Mouse (Mus musculus) monocyte, adult 2 months (primary cell): Measurements from ENCODE around the gene Gm572.

ENCODE experiments used
- DNase-seq, 2 experiments: peaks; one replicate each; pipeline ENCODE4 v3.0.0; 2022; ENCODE audit warnings: low spot score in 2 of 2, low read depth in 1 of 2

Gm572 gene

DNA sequence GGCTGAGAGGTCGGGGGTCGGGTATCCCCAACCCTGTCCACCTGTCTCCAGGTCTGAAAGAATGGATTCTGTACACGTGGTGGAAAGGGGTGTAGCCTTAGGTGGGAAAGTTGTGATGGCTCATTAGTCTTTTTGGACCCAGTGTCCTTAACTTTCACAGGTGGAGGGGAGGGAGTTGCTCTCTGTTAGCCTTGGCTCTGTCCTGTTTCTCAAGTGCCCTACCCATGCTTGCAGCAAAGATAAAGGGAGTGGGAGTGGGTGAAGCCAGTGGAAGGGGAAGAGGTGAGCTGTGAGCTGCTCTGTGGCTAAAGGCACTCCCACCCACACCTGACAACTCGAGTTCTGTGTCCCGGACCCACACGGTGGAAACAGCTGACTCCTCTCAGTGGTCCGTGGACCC is 20.2 kb downstream of the Gm572 start:
- DNase-seq: no peak

DNA sequence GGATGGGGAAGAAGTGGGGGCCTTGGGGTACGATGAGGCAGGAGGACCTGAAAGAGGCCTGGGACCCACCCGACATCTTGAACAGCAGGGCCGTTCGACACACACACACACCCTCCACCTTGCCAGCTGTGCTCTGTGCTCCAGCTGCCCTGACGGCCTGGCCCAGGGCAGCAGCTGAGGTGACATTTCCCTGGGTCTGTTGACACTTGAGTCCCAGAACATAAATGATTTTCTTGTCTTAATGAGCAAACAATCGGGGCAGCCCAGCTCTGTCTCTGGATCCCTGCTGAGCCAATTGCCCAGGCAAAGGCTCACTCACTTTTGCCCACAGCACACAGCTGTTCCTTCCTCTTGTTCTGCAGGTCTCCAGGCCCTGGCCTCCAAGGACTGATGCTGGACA is 20.9 kb downstream of the Gm572 start:
- DNase-seq: no peak

DNA sequence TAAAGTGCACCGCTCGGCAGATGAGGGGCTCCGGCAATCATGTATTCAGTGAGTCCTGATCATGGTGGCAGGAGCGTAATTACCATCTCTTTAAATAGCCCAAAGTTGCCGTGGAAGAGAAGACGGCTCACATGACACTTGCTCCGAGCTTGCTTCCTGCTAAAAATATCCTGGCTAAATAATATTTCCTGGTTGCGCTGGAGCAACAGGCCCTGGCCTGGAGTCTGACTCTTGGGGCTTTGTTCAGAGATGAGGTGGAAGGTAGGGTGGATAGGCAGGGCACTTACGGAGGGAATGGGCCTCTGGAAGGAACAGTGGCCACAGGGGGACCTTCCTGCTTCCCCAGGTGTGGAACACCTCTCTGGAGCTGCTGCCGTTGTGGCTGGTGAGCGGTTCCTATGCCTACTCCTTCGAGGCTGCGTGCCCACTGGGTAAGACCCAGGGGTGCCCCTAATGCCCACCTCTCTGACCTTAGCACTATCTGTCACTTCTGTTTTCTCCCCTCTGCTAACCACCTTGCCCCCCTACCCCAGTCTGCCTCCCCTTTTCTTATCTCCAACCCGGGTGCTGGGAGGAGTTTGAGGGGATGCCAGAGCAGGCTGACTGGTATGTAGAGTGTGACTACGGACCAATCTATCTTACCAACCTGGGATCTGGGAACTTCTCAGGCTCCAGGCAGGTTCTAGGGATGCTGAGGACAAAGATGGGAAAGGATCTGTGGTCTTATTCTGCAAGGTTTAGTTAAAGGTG is 24.1 kb downstream of the Gm572 start:
- DNase-seq: no peak

DNA sequence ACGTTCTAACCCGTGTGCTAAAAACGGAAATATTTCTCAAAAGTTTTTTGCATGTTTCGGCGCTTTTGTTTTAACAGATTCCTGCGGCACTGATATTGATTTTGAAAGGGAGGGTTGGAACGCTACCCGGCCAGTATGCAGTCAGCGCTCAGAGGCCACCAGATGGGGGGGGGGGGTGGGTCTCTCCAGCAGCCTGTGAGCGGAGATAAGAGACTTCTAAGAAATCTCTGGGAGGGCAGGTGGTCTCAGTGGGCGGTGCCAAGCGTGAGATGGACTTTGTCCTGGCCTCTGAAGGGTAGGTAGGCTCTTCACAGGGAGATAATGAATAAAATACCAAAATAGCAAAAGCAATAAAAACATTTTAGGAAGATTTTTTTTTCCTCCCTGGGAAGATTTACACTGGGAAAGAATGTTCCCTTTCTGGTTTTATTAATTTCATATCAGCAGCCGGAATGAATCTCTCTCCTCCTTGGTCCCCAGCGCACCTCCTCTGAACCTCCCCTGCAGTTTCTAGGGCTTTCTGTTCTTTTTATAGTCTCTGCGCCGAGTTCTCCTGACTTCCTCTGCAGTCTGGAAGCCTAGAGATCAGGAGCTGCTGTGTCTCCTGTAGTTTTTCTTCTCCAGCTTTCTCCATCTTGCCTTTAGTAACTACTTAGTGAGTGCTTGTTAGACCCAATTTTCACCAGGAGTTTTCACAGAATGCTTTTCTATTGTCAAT is 28.3 kb downstream of the Gm572 start:
- no peak for DNase-seq

DNA sequence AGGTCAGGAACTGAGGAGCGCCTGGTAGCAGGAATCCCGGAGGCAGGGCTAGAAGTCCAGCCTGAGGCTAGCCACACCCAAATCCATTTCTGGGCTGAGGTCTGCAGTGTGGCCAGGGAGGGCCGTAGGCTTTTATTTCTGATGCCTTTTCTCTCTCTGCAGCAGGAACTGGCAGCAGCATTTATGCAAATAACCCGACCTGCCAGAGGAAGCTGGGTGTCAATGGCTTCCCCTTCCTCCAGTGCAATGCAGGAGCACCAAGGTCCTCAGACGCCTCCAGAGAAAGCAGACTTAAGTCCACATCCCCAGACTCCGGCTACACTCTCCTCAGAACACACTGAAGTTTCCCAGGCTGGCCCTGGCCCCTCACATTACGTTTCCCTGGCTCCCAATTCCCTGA is 31.9 kb downstream of the Gm572 start:
- no peak for DNase-seq

DNA sequence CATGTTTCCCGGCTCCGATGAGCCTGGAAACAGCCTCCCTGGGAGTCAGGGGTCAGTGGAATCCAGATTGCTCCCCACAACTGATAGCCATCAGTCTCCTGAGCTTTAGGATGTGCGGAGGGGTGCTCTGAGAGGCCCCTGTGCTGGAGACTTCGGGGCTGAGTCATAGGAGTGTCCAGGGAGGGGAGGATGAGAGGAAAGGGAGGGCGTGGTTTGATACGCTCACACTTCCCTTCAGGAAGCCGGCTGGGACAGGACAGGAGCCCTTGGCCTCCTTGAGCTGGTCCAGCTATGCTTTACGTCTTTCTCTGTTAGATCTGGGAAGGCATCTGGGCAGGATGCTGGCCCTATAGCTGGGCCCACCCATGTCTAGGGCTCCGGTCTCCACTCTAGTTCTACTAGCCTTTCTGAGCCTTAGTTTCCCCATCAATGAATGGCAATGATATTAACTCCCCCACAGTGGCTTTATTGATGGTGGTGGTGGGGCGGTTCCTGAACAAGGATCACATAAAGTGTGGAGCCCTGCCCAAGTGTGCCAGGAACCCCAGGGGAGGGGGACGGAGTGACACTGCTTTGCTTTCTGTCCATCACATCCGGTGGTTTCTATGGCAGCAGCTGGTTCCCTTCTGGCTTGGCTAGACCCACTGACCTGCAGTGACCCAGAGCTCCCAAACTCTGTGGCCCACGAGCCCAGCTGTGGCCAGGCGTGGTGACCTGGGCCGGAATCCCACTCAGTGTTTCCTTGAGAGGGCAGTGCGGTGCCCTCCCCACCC is 33.3 kb downstream of the Gm572 start:
- DNase-seq: no peak

DNA sequence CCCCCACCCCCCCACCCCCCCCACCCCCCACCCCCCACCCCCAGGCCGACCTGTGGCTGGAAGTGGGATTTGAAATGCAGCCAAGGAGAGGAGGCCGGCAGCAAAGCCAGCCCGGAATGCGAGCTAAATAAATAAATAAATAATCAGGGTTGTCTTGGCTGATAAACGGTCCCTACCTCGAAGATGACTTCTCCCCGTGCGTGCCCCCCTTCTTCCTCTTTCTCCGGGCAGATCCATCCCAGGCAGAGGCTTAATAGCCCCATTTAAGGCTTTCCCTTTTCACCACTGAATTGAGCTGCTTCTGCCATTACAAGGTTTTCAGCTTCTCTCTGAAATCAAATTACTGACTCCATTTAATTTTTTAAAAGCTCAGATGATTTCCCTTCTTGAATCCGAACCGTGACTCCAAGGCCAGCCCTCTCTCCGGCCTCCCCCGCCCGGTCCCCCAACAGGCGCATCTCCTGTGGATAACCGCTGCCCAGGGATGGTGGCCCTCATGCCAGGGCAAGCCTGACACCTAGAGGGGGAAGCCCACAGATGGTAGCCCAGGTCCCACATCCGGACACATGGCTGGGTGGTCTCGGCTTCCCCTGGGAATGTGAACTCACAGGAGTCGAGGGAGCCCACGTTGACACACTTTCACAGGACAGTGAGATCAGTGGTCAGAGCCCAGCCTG is 34.0 kb downstream of the Gm572 start:
- no peak for DNase-seq

DNA sequence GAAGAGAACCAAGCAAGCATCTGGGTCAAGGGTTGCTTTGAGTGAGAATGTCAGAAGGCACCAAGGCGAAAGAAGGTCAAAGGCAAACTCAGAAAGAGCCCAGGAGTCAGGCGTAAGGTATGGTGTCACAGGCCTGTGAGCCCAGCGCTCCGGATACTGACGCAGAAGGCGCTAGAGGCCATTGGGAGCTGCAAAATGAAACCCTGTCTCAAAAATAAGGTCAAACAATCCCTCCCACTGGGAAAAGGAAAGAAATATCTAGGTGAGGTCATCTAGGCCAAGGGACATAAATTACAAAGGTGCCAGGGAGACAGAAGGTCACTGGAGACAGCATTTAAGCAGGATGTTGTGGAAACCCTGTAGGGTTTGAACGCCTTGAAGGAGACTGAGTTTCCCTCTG is 35.0 kb downstream of the Gm572 start:
- no peak for DNase-seq

DNA sequence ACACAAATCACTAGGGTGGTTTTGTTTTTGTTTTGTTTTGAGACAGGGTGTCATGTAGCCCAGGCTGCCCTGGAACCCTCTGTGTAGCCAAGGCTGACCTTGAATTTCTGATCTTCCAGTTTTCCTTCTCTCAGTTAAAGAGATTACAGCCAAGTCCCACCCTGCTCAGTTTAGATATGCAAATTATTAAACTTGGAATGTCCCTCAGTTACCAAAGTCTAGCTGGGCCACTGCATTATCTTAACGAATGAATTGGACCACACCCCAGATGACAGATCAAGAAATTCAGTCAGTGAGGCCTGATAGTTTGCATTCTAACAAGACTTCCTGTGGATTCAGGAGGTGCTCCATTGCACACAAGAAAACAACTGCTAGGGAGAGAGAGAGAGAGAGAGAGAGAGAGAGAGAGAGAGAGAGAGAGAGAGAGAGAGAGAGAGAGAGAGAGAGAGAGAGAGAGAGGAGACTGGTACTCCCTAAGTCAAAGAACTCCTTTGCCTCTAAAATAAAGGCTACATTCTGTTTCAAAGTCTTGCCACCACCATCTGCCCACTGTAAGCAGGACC is 37.5 kb downstream of the Gm572 start:
- no peak for DNase-seq

DNA sequence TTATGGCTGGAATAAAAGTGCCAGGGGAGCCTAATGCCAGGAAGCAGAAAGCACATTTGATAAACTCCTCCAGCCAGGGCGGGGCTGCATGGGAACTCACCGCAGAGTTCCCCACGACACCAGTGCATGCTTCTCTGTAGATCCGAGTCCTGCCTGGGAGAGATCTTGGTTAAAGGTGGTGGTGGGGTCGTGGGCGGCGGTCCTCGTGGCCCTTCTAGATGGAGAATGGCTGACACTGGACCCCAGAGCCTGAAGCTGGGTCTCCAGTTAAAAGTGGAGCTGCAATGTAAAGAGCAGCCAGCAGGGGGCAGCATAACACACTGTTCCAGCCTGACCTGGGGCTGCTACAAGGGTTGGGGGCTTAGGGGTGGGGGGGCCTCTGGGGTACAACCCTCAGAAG is 38.3 kb downstream of the Gm572 start:
- DNase-seq: no peak

DNA sequence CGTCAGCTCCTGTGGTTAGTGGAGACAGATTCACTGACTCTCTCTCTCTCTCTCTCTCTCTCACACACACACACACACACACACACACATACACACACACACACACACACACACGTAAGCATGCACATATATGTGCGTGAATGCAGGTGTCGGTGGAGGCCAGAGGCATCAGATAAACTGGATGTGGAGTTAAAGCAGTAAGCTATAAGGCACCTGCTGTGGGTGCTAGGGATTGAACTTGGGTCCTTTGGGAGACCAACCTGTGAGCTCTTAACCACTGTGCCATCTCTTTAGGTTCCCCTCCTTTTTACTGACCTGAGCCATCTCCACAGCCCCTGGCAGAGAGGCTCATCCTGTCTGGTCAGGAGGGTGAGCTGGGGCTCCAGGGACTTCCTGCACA is 39.8 kb downstream of the Gm572 start:
- DNase-seq: no peak

DNA sequence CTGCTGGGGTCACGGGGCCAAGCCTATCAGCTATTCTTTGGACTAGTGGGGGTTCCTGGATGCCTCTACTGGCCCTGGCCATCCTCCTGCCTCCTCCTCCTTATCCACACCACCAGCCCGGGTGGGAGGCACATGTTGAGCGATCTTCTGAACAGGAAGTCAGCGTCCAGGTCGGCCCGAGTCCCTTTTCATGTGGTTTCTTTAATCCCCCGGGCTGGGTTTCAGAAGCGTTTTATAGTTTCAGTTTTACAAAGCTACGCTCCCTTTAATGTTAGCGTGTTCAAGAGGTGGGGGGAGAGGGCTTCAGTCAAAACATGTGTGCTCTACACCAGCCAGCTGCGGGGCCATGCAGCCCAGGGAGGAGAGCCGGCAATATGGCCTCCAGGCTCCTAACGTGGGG is 40.4 kb downstream of the Gm572 start:
- no peak for DNase-seq

DNA sequence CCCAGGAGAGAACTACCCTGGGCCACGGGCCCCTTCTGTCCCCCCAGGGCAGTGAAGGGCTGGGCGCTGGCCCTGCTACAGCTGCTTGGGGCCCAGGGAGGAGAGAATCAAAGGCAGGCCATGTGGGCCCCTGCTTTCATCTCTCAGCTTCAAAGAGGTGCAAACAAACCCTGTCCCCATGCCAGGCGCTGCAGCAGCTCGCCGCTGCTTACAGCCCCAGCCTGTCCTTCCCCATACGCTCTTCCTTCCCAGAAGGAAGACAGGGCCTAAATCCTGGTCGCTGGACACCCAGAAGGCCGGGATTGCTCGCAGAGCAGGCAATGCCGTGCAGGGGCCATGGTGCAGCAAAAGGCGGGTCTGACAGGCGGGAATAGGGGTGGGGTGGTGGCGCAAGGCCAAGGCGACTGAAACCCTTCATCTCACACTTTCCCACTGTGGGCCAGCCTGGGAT is 43.4 kb downstream of the Gm572 start:
- no peak for DNase-seq

DNA sequence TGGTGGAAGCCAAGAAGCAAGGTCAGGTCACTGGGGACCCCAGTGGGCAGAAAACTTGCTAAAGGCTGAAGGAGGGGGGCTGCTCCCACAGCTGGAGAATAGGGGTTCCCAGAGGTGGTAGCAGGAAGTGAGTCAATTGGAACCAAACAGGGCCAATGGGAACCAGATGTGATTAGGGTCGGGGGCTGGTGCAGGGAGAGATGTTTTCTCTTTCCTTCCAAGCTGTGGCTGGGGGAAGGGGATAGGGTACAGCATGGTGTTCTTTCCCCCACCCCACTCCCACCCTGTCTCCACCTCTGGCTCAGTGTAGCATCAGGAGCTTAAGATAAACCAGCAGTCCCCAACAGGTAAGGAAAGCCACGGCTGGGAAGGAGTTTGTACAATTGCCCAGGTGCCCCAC is 45.0 kb downstream of the Gm572 start:
- no peak for DNase-seq

DNA sequence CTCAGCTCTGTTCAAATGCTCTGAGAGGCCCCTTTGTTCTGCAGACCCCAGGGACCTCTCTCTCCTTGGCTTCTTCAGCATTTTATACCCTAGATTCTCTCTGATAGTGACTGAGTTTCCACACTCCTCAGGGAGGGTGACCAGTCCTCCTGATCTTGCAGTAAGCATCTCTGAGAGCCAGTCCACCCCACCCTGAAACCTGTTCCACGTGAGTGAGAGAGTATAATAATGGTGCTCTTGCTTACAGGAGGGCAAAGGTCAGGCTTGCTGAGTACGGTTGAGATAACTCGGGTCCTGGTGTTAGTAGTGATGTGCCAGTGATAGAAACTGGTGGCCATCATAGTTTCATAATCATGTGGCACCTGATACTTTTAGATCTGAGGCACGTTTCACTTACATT is 48.1 kb downstream of the Gm572 start:
- no peak for DNase-seq

DNA sequence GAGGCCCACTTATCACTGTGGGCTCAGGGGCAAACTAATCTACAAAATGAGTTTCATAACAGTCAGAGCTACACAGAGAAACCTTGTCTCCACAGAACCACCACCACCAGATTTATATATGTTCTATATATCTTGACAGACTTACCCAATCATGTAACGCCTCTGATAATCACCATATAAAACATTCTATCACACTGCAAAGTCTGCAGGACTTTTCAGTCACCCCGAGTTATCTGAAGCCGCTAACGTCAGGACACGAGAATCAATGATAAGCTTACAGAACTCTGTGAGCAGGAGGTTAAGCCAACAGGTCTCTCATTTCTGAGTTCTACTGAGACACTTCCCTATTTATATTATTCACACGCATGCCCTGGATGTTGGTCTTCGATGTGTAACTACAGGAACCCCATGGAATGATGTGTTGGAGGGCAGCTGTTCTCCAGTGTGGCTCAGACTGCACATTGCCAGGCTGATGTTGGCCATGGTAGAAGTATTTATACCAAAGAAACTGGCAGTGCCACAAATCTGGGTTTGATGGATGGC is 50.4 kb downstream of the Gm572 start:
- no peak for DNase-seq

DNA sequence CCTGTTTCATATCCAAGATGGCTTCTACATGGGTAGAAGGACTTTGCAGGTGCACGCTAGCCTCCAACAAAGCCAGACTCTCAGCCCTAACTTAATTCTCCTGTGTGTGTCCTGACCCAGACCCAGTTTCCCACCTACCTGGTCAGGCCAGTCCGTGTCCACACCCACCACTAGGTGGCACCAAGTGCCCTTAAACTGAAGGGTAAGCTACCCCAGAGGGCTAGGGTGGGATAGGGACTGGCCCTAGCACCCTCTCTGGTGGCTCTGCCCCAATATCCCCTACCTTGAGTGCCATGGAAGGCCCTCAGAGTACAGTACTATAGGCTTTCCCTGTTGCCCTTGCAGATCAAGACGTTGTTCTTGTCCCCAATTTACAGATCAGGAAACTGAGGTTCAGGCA is 61.6 kb downstream of the Gm572 start:
- DNase-seq: no peak

DNA sequence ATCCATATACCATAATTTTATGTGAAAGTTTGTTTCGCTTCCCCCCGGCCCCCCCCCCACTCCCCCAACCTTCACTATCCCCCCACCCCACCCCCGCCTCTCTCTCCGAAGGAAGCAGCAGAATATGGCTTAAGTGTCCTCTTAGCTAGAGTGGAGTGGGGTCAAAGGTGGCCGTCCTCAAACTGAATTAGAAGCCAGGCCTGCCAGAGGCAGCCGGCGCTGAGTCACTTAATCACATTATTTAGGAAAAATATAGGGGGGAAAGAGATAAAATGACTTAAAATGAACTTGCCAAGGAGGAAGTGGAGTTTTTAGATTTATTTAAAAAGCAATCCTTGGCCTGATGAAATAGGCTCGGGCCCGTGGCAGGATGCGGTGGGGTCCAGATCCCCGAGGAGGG is 65.7 kb downstream of the Gm572 start:
- DNase-seq: no peak

DNA sequence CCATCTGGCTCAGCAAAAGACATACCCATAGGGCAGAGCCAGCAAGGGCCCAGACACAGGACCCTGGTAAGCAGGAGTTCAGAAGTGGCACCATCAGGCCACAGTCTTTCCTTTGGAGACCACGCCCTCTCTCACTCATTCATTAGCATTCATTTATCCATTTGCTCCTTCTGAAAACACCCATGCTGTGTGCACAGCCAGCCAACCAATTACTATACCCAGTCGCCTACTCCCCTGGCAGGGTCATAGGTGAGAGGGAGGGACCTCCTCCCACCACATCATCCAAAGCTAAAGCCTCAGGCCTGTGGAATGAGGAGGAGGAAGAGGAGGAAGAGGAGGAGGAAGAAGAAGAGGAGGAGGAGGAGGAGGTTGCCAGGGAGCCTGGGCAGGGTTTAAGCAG is 67.3 kb downstream of the Gm572 start:
- no peak for DNase-seq

DNA sequence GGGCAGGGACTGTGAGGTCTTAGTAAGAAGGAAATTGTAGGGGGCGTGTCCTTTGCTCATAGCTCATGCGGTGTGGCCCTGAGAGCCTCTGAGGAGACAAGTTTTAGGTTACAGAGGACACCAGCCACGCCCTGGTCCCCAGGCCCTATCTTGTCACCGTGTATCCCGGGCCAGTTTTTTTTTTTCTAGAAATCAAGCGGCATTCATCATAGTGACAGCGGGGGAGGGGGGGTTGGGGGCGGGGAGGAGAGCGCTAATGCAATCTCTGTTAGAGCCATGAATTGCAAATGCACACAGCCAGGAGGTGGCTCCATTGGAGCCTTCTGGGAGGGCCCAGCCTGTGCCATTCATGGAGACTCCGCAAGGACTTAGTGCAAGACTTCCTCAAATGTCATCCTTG is 68.2 kb downstream of the Gm572 start:
- DNase-seq: no peak

DNA sequence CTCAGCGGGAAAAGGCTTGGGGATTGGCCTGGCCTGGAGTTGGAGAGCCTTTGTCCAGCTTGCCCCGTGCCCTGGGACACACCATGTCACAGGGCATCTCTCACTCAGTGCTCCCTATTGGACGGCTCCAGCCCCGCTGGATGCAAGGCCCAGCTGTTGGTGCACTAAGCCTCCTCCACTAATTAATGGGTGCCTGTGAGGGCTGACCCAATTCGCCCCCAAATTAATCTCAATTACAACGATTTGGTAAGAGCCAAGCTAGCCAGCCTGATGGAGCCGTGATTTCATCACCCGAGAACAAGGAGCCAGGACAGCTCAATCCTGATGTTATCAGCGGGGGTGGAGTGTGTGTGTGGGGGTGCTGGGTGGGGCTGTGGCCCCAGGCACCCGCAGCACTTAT is 69.5 kb downstream of the Gm572 start:
- DNase-seq: no peak
